In genomic region chr17:5047373-5047772, GRCm38 (mm10) we compare ENCODE assay signal across 24 mouse cellular contexts.
"Had no signal": no experiment of that assay in that cellular context is flagged by ENCODE, and none has a peak within 500 bp of the region (broad histone marks: within the 10 kb centered on the region; RNA-seq: fewer than 3 reads in every experiment).

No protein-coding gene starts in this region.

- H3K9me3 ChIP-seq: heart, embryonic 13.5 days; heart, embryonic 15.5 days; hindbrain, embryonic 13.5 days; hindbrain, embryonic 15.5 days; kidney, embryonic 15.5 days; limb, embryonic 13.5 days; limb, embryonic 15.5 days; liver, embryonic 12.5 days had no signal

- ATAC-seq: hindbrain, postnatal 0 days; intestine, embryonic 16.5 days; liver, embryonic 12.5 days had no signal

- H3K27ac ChIP-seq: gastrocnemius, adult 2 months; heart, embryonic 13.5 days; heart, embryonic 15.5 days; hindbrain, embryonic 13.5 days; hindbrain, embryonic 15.5 days; hindbrain, postnatal 0 days; kidney, embryonic 15.5 days; kidney, postnatal 0 days; limb, embryonic 13.5 days; limb, embryonic 15.5 days; liver, embryonic 12.5 days; liver, embryonic 14.5 days had no signal

- DNase-seq: gastrocnemius, adult 2 months; gastrocnemius, postnatal 10 days; gastrocnemius, postnatal 25 days; heart, adult 18-20 months; heart, postnatal 14 days; heart, postnatal 36 days; kidney, adult 18-20 months; kidney, adult 9 months; kidney, postnatal 14 days; kidney, postnatal 36 days; layer of hippocampus, postnatal 36 days; left cerebral cortex, postnatal 4 days had no signal

- H3K4me3 ChIP-seq: gastrocnemius, adult 2 months; heart, embryonic 13.5 days; heart, embryonic 15.5 days; hindbrain, embryonic 13.5 days; hindbrain, embryonic 15.5 days; kidney, embryonic 15.5 days; limb, embryonic 13.5 days; limb, embryonic 15.5 days; liver, embryonic 12.5 days had no signal

- H3K36me3 ChIP-seq: heart, embryonic 15.5 days; hindbrain, embryonic 13.5 days; hindbrain, embryonic 15.5 days had no signal

- H3K27me3 ChIP-seq: heart, embryonic 13.5 days; heart, embryonic 15.5 days; hindbrain, embryonic 13.5 days; hindbrain, embryonic 15.5 days; kidney, embryonic 15.5 days; limb, embryonic 13.5 days; limb, embryonic 15.5 days; liver, embryonic 12.5 days had no signal
